Mouse (Mus musculus) myocyte (in vitro differentiated cells): Measurements from ENCODE around the gene Kif1bp. TPM values are rescaled to one million over a fixed set of nuclear protein-coding genes. Genes with fewer than 3 reads are reported as not detected.
"Not testable (repeated sequence)": the region's sequence is repeated elsewhere in the genome, so short reads cannot be mapped to it uniquely, and the experiment has no call there.

Experiments
- H3K27me3 ChIP-seq: one replicate; pipeline ENCODE4 v1.6.1; 2011; ENCODE audit not compliant: control insufficient read depth, insufficient read depth, insufficient read length
- H3K36me3 ChIP-seq: one replicate; pipeline ENCODE4 v1.6.1; 2011; ENCODE audit not compliant: control insufficient read depth, insufficient read depth
- H3K4me2 ChIP-seq: one replicate; pipeline ENCODE4 v1.6.1; 2011; ENCODE audit warnings: low read depth, control low read depth
- H3K4me3 ChIP-seq: one replicate; pipeline ENCODE4 v1.5.1; 2011; ENCODE audit warnings: mild to moderate bottlenecking, control low read depth, moderate library complexity
- H3K79me2 ChIP-seq: one replicate; pipeline ENCODE4 v1.6.1; 2011; ENCODE audit not compliant: control insufficient read depth, insufficient read depth
- H3ac ChIP-seq: one replicate; pipeline ENCODE4 v1.6.1; 2011; ENCODE audit not compliant: control insufficient read depth, insufficient read length
- CEBPB ChIP-seq: IDR thresholded peaks from 2 replicates; pipeline ENCODE4 v1.6.1; 2011; ENCODE audit warnings: mild to moderate bottlenecking, moderate library complexity; ENCODE audit not compliant: poor library complexity, insufficient read depth, severe bottlenecking
- E2F4 ChIP-seq: IDR thresholded peaks from one replicate; pipeline ENCODE4 v1.6.1; 2011; ENCODE audit warnings: mild to moderate bottlenecking, control low read depth, moderate library complexity; ENCODE audit not compliant: insufficient read depth
- MAX ChIP-seq: IDR thresholded peaks from one replicate; pipeline ENCODE4 v1.6.1; 2011; ENCODE audit warnings: low read depth, mild to moderate bottlenecking, control low read depth
- MYOD1 ChIP-seq, 3 experiments: IDR thresholded peaks; one replicate each; pipeline ENCODE4 v1.6.1; 2011; ENCODE audit warnings: control low read depth in 2 of 3, low read depth in 2 of 3, mild to moderate bottlenecking in 2 of 3, moderate library complexity in 1 of 3; ENCODE audit not compliant: insufficient read length in 2 of 3, control insufficient read depth in 1 of 3
- MYOG ChIP-seq, 3 experiments: IDR thresholded peaks; one replicate each; pipeline ENCODE4 v1.6.1; 2011; ENCODE audit warnings: control low read depth in 2 of 3, low read depth in 2 of 3, mild to moderate bottlenecking in 2 of 3; ENCODE audit not compliant: insufficient read length in 2 of 3, control insufficient read depth in 1 of 3, insufficient read depth in 1 of 3
- POLR2A ChIP-seq: IDR thresholded peaks from one replicate; pipeline ENCODE4 v1.6.1; 2011; ENCODE audit warnings: low read depth, mild to moderate bottlenecking, control low read depth, moderate library complexity; ENCODE audit not compliant: insufficient read length
- POLR2AphosphoS2 ChIP-seq: IDR thresholded peaks from one replicate; pipeline ENCODE4 v1.6.1; 2011; ENCODE audit warnings: low read depth, control low read depth; ENCODE audit not compliant: insufficient read length
- REST ChIP-seq: IDR thresholded peaks from one replicate; pipeline ENCODE4 v1.6.1; 2011; ENCODE audit warnings: mild to moderate bottlenecking, control low read depth, moderate library complexity; ENCODE audit not compliant: insufficient read depth, insufficient read length
- SRF ChIP-seq: IDR thresholded peaks from one replicate; pipeline ENCODE4 v1.6.1; 2011; ENCODE audit warnings: low read depth; ENCODE audit not compliant: control insufficient read depth, insufficient read length
- TCF12 ChIP-seq: IDR thresholded peaks from one replicate; pipeline ENCODE4 v1.6.1; 2011; ENCODE audit warnings: mild to moderate bottlenecking, control low read depth; ENCODE audit not compliant: poor library complexity, insufficient read depth, severe bottlenecking
- TCF3 ChIP-seq: IDR thresholded peaks from one replicate; pipeline ENCODE4 v1.6.1; 2011; ENCODE audit warnings: low read depth, control low read depth; ENCODE audit not compliant: insufficient read length
- USF1 ChIP-seq: IDR thresholded peaks from one replicate; pipeline ENCODE4 v1.6.1; 2011; ENCODE audit warnings: low read depth, mild to moderate bottlenecking, control low read depth, moderate library complexity
- polyA plus RNA-seq: library from polyadenylated mRNA; unstranded; fragments of >200 nt; fragmentation: generic; extraction: Trizol; gene quantifications from one replicate; pipeline ENCODE4 v1.2.1, GENCODE M21; 2012; ENCODE audit warnings: missing spikeins

Gene Kif1bp
- polyA plus RNA-seq, 1 experiment: 31.2 TPM

GRCm38 (mm10) chr10:62503836-62504628 is 74.2 kb downstream of the Kif1bp start:
- Histone ChIP-seq H3K36me3 (no peaks in the 10 kb centered on the region), H3ac (no peak overlapping the region)
- no peak for TF ChIP-seq MAX
- TF ChIP-seq SRF: peak; percentile 66
- 0 out of 2 replicates have a peak, but pooled peaks have one; percentile 16 for TF ChIP-seq CEBPB

GRCm38 (mm10) chr10:62503353-62503752 is 74.9 kb downstream of the Kif1bp start:
- no peaks in the 10 kb centered on the region for H3K36me3 ChIP-seq
- no peaks in the 10 kb centered on the region for H3K27me3 ChIP-seq
- no peak overlapping the region for H3K4me3 ChIP-seq

More at GRCm38 (mm10) chr10:62503836-62504628, 74.2 kb downstream of the Kif1bp start:
- Histone ChIP-seq H3K79me2 (no peaks in the 10 kb centered on the region), H3K4me2 (peak overlapping the region; percentile 50), H3K27me3 (no peaks in the 10 kb centered on the region), H3K4me3 (no peak overlapping the region)

GRCm38 (mm10) chr10:62501951-62502350 is 76.3 kb downstream of the Kif1bp start:
- no peak overlapping the region for H3K4me2 ChIP-seq
- H3K36me3 ChIP-seq: no peaks in the 10 kb centered on the region
- H3K27me3 ChIP-seq: no peaks in the 10 kb centered on the region
- no peaks in the 10 kb centered on the region for H3K79me2 ChIP-seq
- no peak overlapping the region for H3ac ChIP-seq
- TF ChIP-seq SRF (no peak), TCF3 (no peak), USF1 (no peak), MYOG (IDR thresholded peaks at IDR 0.05; ENCODE audit: control insufficient read depth in 1 of 3, insufficient read depth in 1 of 3, insufficient read length in 2 of 3, low read depth in 2 of 3) (no peak), POLR2AphosphoS2 (no peak), POLR2A (no peak)
- H3K4me3 ChIP-seq: no peak overlapping the region

More at GRCm38 (mm10) chr10:62503353-62503752, 74.9 kb downstream of the Kif1bp start:
- peak overlapping the region; percentile 50 for H3K4me2 ChIP-seq
- H3ac ChIP-seq: no peak overlapping the region
- TF ChIP-seq MYOD1 (IDR thresholded peaks at IDR 0.05; ENCODE audit: control insufficient read depth in 1 of 3, insufficient read length in 2 of 3, low read depth in 2 of 3) (no peak), USF1 (no peak), POLR2A (no peak), MAX (no peak), TCF3 (no peak), CEBPB (no peak), MYOG (IDR thresholded peaks at IDR 0.05; ENCODE audit: control insufficient read depth in 1 of 3, insufficient read depth in 1 of 3, insufficient read length in 2 of 3, low read depth in 2 of 3) (no peak), REST (no peak), TCF12 (no peak), SRF (no peak), POLR2AphosphoS2 (no peak), E2F4 (no peak)
- no peaks in the 10 kb centered on the region for H3K79me2 ChIP-seq

DNA sequence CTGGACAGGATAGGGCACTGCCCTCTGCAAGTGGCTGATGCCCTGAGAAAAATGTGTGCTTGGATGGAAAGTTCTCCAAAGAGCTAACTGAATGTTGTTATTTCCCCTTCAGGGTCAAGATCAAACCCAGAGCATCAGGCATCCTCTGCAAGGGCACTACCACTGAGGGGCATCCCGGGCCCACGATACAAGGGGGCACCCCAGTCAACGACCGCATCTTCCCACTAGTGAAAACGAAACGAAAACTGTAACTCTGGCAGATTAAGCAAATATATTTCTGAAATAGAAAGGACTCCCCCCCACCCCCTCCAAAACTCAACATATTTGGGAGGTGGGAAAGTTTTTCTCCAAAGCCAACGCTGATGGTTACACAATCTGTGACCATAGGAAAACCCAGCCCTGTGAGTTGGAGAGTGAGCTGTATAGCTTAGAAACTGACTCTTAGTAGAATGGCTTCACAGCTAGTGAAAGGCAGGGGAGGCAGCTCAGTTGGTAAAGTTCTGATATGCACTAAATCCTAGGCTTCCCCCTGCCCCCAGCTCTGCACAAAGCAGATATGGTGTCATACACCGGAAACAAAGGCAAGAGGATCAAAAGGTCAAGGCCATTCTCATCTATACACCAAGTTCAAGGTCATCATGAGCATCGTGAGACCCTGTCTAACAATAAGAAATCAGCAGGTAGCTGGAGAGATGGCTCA is 77.2 kb downstream of the Kif1bp start:
- Histone ChIP-seq H3K36me3 (no peaks in the 10 kb centered on the region), H3K4me3 (no peak overlapping the region), H3K79me2 (no peaks in the 10 kb centered on the region), H3ac (no peak overlapping the region), H3K27me3 (no peaks in the 10 kb centered on the region), H3K4me2 (peak overlapping the region; percentile 61)
- TF ChIP-seq MAX: no peak

GRCm38 (mm10) chr10:62500088-62500915 is 78.0 kb downstream of the Kif1bp start:
- Histone ChIP-seq H3K27me3 (no peaks in the 10 kb centered on the region), H3K36me3 (no peaks in the 10 kb centered on the region), H3ac (no peak overlapping the region), H3K79me2 (no peaks in the 10 kb centered on the region), H3K4me3 (no peak overlapping the region), H3K4me2 (peak overlapping the region; percentile 61)
- TF ChIP-seq TCF3: no peak
- no peak for TF ChIP-seq MYOG (IDR thresholded peaks at IDR 0.05; ENCODE audit: control insufficient read depth in 1 of 3, insufficient read depth in 1 of 3, insufficient read length in 2 of 3, low read depth in 2 of 3)
- TF ChIP-seq POLR2AphosphoS2: no peak
- TF ChIP-seq SRF: no peak
- no peak for TF ChIP-seq REST
- TF ChIP-seq POLR2A: no peak
- TF ChIP-seq E2F4: no peak
- no peak for TF ChIP-seq CEBPB
- no peak for TF ChIP-seq USF1
- TF ChIP-seq MYOD1 (IDR thresholded peaks at IDR 0.05; ENCODE audit: control insufficient read depth in 1 of 3, insufficient read length in 2 of 3, low read depth in 2 of 3): no peak
- TF ChIP-seq TCF12: no peak

GRCm38 (mm10) chr10:62491681-62492080 is 86.6 kb downstream of the Kif1bp start:
- H3K4me2 ChIP-seq, H3K36me3 ChIP-seq, H3ac ChIP-seq, H3K27me3 ChIP-seq, H3K4me3 ChIP-seq, H3K79me2 ChIP-seq: not testable (repeated sequence)
